Mouse (Mus musculus) kidney, postnatal 4 days (tissue): Measurements from ENCODE around the gene Rai1.

ENCODE experiments used
- DNase-seq, 2 experiments: peaks; one replicate each; pipeline ENCODE4 v3.0.0; 2021; ENCODE audit warnings: mixed read lengths in 2 of 2

Rai1 gene

DNA sequence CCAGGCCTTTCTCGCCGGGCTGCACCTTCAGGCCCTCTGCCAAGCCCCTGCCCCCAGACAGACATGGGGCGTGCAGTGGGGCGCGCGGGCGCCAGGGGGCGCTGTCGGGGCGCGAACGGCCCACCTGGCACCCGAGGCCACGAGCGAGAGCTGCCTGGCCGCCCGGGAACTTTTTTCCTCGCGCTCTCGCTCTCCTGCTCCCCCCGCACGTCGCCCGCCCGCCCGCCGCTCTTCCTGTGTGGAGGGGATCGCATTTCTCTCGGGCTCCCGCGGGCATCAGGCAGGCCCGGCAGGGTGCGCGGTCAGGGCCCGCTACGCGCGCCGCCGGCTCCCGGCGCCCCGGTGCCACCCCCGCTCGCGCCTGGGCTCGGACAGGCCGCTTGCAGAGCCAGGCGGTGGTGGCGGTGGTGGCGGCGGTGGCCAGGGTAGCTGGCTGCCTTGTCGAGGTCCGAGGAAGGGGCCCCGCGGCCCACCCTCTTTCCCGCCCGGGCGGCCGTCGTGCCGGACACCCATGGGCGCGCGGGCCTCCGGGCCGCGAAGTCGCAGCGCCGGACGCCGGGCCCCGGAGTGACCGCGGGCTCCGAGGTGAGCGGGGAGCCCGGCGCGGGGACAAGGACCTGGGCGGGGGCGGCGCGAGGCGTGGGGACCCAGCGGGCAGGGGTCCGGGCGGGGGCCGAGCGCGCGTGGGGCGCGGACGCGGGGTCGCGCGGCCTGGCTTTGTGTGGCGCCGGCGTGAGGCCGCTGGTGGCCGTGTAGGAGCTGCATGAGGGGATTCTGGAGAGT is at the start of gene Rai1:
TSS of gene Rai1 (plus strand) at position 204 of the 783 bp plus-strand sequence.
- peak; percentile 95 to 96 for DNase-seq

DNA sequence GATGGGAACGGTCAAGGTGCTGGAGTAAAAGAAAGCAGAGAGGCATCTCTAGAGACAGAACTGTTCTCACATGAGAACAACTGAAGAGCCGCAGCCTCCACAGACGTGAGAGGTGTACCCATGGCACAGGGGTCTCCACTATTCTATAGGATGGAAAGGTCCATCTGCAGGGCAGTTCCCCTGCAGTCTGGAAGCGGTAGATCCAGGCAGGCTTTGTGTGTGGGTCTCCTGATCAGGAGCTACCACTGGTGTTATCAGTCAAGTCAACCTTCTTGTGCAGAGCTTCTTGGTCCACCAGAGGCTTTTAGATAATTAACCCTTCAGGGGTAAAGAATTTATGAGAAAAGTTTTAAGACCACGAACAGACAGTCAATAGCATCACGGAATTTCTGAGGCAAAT is 48.3 kb upstream of the Rai1 start:
- DNase-seq: no peak

DNA sequence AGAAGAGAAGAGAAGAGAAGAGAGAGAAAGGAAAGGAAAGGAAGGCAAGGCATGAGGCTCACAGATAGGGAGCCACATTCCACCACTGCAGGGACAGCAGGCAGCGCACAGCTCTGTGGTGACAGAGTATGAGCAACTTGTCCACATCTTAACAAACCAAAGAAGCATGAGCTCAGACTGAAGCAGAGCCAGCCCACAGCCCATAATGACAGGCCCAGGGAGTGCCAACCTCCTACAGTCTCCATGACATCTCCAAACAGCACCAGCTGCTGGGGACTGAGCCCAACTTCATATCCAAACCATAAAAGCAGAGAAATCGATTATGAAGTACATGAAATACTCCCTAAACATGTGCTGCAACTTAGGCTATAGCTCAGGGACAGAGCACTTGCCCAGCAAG is 46.8 kb upstream of the Rai1 start:
- DNase-seq: no peak

DNA sequence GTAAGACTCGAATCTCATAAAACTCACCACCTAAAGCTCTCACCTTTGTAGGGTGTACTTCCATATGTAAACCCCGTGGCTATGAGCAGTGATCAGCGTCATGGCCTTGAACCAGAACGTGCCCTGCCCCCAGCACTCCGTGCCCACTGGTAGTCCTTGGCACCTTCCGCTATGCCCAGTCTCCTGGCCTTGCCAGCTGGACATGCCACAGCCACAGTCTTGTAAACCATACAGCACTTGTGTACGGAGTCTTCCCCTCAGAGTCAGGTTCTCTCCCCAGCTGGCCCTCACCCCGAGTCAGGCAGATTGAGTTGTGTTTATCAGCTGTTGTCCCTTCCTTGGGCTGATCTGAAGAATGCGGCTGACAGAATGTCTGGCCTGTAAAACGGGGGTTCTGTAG is 46.4 kb upstream of the Rai1 start:
- DNase-seq: no peak

- no peak for DNase-seq
Measured at GRCm38 (mm10) chr11:60060026-60060425, 44.8 kb upstream of the Rai1 start.

GRCm38 (mm10) chr11:60061504-60062006 is 43.3 kb upstream of the Rai1 start:
- DNase-seq: no peak

- no peak for DNase-seq
Measured at GRCm38 (mm10) chr11:60065267-60065666, 39.5 kb upstream of the Rai1 start.

GRCm38 (mm10) chr11:60067646-60068045 is 37.2 kb upstream of the Rai1 start:
- no peak for DNase-seq

DNA sequence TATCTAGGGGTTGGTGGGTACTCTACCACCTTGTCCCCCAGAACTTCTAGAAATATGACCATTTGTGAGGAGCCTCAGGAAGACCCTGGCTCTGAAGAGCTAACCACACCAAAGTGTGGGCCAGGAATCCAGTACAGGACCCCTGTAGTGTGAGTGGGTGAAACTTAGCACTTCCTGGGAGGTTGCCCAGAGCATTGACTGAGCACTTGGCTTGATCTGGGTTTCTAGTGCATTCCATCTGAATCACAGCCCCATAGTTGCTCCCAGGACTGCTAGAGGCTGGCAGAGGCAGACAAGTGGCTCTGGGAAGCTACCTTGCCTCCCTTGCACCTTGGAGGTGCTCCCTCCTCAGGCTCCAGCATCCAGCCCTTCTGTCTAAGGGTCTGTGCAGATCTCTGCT is 36.2 kb upstream of the Rai1 start:
- no peak for DNase-seq

DNA sequence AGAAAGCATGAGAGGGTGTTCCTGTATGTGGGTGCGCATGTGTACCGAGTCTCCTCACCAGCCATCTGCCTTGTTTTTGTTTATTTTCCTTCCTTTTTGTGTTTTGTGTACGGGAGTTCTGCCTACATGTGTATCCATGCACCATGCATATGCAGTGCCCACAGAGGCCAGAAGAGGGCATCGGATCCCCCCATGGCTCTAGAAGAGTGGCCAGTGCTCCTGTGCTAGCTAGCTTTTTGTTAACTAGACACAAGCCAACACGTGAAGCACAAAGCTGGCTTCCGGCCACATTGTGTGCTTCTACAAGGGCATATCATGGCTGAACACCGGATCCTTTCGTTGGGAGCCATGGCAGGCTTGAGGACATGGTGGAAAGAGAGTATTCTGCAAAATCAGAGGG is 34.2 kb upstream of the Rai1 start:
- DNase-seq: peak; percentile 75 to 78

- no peak for DNase-seq
Measured at GRCm38 (mm10) chr11:60071221-60071620, 33.6 kb upstream of the Rai1 start.

DNA sequence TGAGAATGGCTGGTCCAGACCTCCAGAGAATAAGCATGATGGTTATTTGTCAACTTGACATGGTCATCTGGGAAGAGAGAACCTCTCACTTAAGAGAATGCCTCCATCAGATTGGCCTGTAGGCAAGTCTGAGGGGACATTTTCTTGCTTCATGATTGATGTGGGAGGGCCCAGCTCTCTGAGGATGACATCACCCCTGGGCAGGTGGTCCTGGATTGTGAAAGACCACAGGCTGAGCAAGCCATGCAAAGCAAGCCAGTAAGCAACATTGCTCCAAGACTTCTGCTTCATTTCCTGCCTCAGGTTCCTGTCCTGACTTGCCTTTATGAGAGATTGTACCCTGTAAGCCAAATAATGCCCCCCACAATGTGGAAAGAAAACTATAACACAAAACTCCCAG is 31.7 kb upstream of the Rai1 start:
- DNase-seq: no peak

GRCm38 (mm10) chr11:60073936-60074502 is 30.8 kb upstream of the Rai1 start:
- peak; percentile 22 to 36 for DNase-seq

- DNase-seq: no peak
Measured at GRCm38 (mm10) chr11:60076183-60076582, 28.6 kb upstream of the Rai1 start.

- peak; percentile 75 to 81 for DNase-seq
Measured at GRCm38 (mm10) chr11:60076790-60077189, 28.0 kb upstream of the Rai1 start.

- DNase-seq: peak; percentile 73 to 74
Measured at GRCm38 (mm10) chr11:60084589-60084988, 20.2 kb upstream of the Rai1 start.

DNA sequence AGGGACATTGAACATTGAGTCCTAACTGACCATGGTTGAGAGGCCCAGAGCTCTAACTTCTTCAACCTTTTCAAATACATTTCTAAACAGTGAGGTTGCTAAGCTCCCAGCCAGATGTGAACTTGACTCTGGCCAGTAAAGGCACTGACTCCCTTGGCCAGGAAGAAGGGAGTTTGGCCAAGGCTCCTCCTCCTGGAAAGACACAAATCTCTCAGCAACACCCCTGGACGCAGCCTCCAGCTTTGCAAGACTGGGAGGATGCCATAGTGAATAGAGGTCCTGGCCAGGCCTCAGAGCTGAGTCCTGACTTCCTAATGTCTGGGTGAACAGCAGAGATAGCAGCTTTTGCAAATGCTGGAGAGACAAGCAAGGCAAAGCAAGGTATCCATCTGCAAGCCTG is 18.1 kb upstream of the Rai1 start:
- DNase-seq: no peak

DNA sequence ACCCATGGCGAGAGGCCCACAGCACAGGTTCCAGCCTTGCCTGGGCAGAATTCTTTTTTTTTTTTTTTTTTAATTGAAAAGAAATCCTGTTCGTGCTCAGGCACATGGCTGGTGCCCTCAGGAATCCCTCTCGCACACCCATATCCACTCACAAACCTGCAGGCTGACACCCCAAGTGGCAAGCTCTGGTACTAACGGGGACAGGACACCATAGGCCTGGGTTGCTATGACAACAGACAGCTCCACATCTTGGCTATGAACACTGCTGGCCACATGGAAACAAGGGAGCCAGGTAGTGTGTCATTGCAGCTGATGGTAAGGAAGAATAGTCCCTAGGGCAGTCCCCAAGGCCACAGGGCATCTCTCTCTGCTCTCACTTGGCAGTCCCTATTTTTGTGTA is 15.9 kb upstream of the Rai1 start:
- DNase-seq: peak in 1 of 2 experiments; percentile 52

- peak in 1 of 2 experiments; percentile 18 for DNase-seq
Measured at GRCm38 (mm10) chr11:60090696-60091421, 14.0 kb upstream of the Rai1 start.

- DNase-seq: no peak
Measured at GRCm38 (mm10) chr11:60091422-60091761, 13.4 kb upstream of the Rai1 start.

DNA sequence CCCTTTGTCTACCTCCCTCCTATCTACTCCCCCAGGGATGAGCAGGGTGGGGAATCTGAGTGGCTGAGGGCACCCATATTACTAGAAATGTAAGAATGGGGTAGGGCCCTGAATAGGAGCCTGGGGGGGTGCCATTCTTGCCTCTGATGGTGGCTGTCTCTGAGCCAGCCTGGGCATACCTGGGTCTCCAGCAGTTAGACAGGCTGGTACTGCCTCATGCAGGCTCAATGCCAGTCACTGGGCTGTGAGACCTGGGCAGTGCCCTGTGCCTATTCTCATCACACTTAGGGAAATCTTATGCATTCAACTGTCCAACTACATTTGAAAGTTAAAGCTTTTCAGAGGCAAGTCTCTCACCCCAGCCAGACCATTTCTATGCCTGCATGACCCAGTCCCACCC is 11.6 kb upstream of the Rai1 start:
- no peak for DNase-seq

DNA sequence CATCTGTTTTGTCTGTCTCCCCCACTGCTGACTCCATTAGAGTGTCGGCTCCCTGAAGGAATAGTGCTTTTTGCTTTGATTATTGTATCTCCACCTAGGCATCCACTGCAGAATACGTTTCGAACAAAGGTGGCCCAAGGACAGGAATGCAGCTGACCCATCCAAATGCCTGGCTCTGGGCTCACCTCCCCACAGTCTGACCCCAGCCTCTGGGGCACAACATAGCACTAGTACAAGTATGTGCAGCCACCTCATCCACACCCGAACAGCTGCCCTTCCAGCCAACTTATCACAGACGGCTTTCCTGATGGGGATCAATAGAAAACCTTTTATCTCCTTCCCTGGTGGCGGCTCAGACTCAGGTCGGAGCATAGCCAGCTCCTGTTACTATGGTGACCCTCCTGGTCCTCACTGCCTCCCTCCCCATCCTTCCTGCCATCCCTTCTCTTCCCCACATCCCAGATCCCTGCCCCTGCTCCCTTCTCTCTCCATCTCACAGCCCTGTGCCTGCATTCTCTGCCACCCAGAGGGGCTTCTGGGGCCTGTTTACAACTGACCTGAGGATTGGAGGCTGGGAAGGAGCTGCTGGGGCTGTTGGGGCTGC is 10.7 kb upstream of the Rai1 start:
- no peak for DNase-seq
